Comparison of ENCODE assay signal across 8 mouse cellular contexts in genomic region chr4:139597286-139598284, GRCm38 (mm10). TPM values are rescaled to one million over a fixed set of nuclear protein-coding genes. Genes with fewer than 3 reads are reported as not detected.
DNase-seq lines count a peak whose midpoint lies in the region; ATAC-seq lines count a peak whose summit lies in the region.

No protein-coding gene starts in this region.

- H3K9ac ChIP-seq in neural tube, embryonic 11.5 days (ENCODE audit: low read length) = no peak overlapping the region; the same call in 1 of the 2 replicates
- H3K9ac ChIP-seq in liver, embryonic 11.5 days (ENCODE audit: low read depth, low read length) = peak overlapping the region; percentile 3; the same call in 1 of the 2 replicates

- H3K9me3 ChIP-seq in neural tube, embryonic 11.5 days (ENCODE audit: control insufficient read depth, low read length) = no peaks in the 10 kb centered on the region
- no peaks in the 10 kb centered on the region for H3K9me3 ChIP-seq in liver, embryonic 11.5 days (ENCODE audit: control insufficient read depth, low read length)

- no peak for ATAC-seq in neural tube, embryonic 11.5 days (ENCODE audit: insufficient read depth, low FRiP score, low TSS enrichment)
- ATAC-seq in liver, embryonic 11.5 days (replicated peaks; ENCODE audit: low FRiP score) = no peak

- WGBS in neural tube, embryonic 11.5 days = 59% methylated on average over 20 of the region's 20 CpGs
- WGBS in liver, embryonic 11.5 days = 30% methylated on average over 20 of the region's 20 CpGs

- H3K4me1 ChIP-seq in neural tube, embryonic 11.5 days (ENCODE audit: control insufficient read depth, insufficient read depth, low read length) = peaks cover 47% of the 10 kb centered on the region
- H3K4me1 ChIP-seq in liver, embryonic 11.5 days (replicated peaks; ENCODE audit: control insufficient read depth, insufficient read depth, low read length) = peaks cover 64% of the 10 kb centered on the region

- H3K4me2 ChIP-seq in neural tube, embryonic 11.5 days (ENCODE audit: low read depth) = no peak overlapping the region
- peak overlapping the region; percentile 53; the same call in 1 of the 2 replicates for H3K4me2 ChIP-seq in liver, embryonic 11.5 days

- no peak overlapping the region for H3K4me3 ChIP-seq in neural tube, embryonic 11.5 days (ENCODE audit: low read depth, low read length)
- H3K4me3 ChIP-seq in liver, embryonic 11.5 days (ENCODE audit: low read depth, low read length) = no peak overlapping the region

- peak; percentile 62 for DNase-seq in cerebellum, adult 9-11 months
- no peak for DNase-seq in cerebellum, adult 9-10 months
- no peak for DNase-seq in neural tube, embryonic 11.5 days (ENCODE audit: low spot score)
- no peak for DNase-seq in neural tube, embryonic 10.5 days (ENCODE audit: extremely low spot score, low spot score)
- no peak for DNase-seq in liver, embryonic 11.5 days (ENCODE audit: low spot score)
- DNase-seq in thymus, postnatal 25 days = peak; percentile 45
- DNase-seq in left cerebral cortex, postnatal 36 days (ENCODE audit: low spot score in 2 of 2) = no peak
- no peak for DNase-seq in urinary bladder, adult 18-20 months (ENCODE audit: low spot score in 2 of 2)

- intact Hi-C loops in left cerebral cortex, postnatal 36 days (cut with DNase I) = no loop called here

- peak overlapping the region; percentile 83 for H3K27ac ChIP-seq in neural tube, embryonic 11.5 days (ENCODE audit: low read depth, low read length)
- H3K27ac ChIP-seq in liver, embryonic 11.5 days (ENCODE audit: low read depth, low read length) = peak overlapping the region; percentile 86

- no peaks in the 10 kb centered on the region for H3K27me3 ChIP-seq in neural tube, embryonic 11.5 days (ENCODE audit: control insufficient read depth, insufficient read depth, low read length)
- H3K27me3 ChIP-seq in liver, embryonic 11.5 days (replicated peaks; ENCODE audit: control insufficient read depth, insufficient read depth, low read length) = peaks cover 7% of the 10 kb centered on the region

- no peaks in the 10 kb centered on the region for H3K36me3 ChIP-seq in neural tube, embryonic 11.5 days (ENCODE audit: control insufficient read depth, insufficient read depth, low read length)
- H3K36me3 ChIP-seq in liver, embryonic 11.5 days (ENCODE audit: control insufficient read depth, insufficient read depth, low read length) = no peaks in the 10 kb centered on the region

RNA-seq across cellular contexts. Expression of gene Gm21969, which starts 5.4 kb away (rescaled TPM):
- not detected in 2 replicates for polyA plus RNA-seq in neural tube, embryonic 11.5 days (2014; fragmentation: Nextera tagmentation; extraction: Ambion mirVana)
- not detected in 2 replicates for polyA plus RNA-seq in liver, embryonic 11.5 days (2014; fragmentation: Nextera tagmentation; extraction: Ambion mirVana)
- not detected for total RNA-seq in left cerebral cortex, postnatal 36 days (2021)

RNA-seq across cellular contexts. Expression of gene Aldh4a1, which starts 25.1 kb away (rescaled TPM):
- 13.9 and 16.2 TPM in 2 replicates for polyA plus RNA-seq in neural tube, embryonic 11.5 days (2014; fragmentation: Nextera tagmentation; extraction: Ambion mirVana)
- 45.2 and 52.0 TPM in 2 replicates for polyA plus RNA-seq in liver, embryonic 11.5 days (2014; fragmentation: Nextera tagmentation; extraction: Ambion mirVana)
- total RNA-seq in left cerebral cortex, postnatal 36 days (2021) = 10 to 100 TPM; 17.2 to 19.5 TPM

RNA-seq across cellular contexts. Expression of gene Tas1r2, which starts 55.8 kb away (rescaled TPM):
- not detected in 2 replicates for polyA plus RNA-seq in neural tube, embryonic 11.5 days (2014; fragmentation: Nextera tagmentation; extraction: Ambion mirVana)
- polyA plus RNA-seq in liver, embryonic 11.5 days (2014; fragmentation: Nextera tagmentation; extraction: Ambion mirVana) = not detected in 2 replicates
- not detected for total RNA-seq in left cerebral cortex, postnatal 36 days (2021)

Comparison
In these comparisons a context has a peak if more than half of its experiments do, and no peak if none do; other contexts are left out.
1. DNase-seq: peak in cerebellum, adult 9-11 months (single experiment) and thymus, postnatal 25 days (single experiment); none in cerebellum, adult 9-10 months (single experiment), neural tube, embryonic 11.5 days (single experiment), neural tube, embryonic 10.5 days (single experiment), liver, embryonic 11.5 days (single experiment), left cerebral cortex, postnatal 36 days (0 of 2) and urinary bladder, adult 18-20 months (0 of 2).